Mouse (Mus musculus): ENCODE data around the gene Mcrip2. TPM values are rescaled to one million over a fixed set of nuclear protein-coding genes. Genes with fewer than 3 reads are reported as not detected.
A peak's percentile ranks its signal among the peaks of the same experiment; 100 is the strongest.
"Not testable (repeated sequence)": the region's sequence is repeated elsewhere in the genome, so short reads cannot be mapped to it uniquely, and the experiment has no call there.

The Mcrip2 gene
- total RNA-seq, 2 experiments from 2014 or later, result 25.8 to 30.4 TPM

DNA sequence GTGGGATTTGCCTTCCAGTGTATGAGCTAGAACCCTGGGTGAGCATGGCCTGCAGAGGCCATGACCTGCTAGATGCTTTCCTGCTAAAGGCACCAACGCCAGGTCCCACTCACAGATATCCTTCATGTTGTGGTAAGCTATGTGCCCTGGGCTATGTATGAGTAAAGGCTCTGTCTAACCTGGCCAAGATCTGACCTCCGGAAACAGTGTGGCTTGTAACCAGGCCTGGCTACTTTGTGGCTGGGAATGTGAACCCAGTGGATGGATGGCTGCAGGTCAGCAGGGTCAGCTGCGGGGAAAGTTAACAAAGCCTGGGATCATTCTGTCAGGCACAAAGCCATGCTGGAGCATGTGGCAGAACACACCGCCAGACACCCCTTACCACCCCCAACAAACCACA, 13.1 kb upstream of the Mcrip2 start:
- ATAC-seq (replicated peaks; ENCODE audit: poor library complexity, severe bottlenecking), result no peak

- ATAC-seq (replicated peaks; ENCODE audit: poor library complexity, severe bottlenecking), result no peak
These were observed 12.5 kb upstream of the Mcrip2 start for GRCm38 (mm10) chr17:25880913-25881641.

- no peak for ATAC-seq (replicated peaks; ENCODE audit: poor library complexity, severe bottlenecking)
These were observed 11.8 kb upstream of the Mcrip2 start, which contains the start of gene Wfikkn1 for GRCm38 (mm10) chr17:25880196-25880910. TSS of gene Wfikkn1 (minus strand) at chr17:25880858.

- no peak for ATAC-seq (replicated peaks; ENCODE audit: poor library complexity, severe bottlenecking)
These were observed 11.2 kb upstream of the Mcrip2 start for GRCm38 (mm10) chr17:25879750-25880149.

DNA sequence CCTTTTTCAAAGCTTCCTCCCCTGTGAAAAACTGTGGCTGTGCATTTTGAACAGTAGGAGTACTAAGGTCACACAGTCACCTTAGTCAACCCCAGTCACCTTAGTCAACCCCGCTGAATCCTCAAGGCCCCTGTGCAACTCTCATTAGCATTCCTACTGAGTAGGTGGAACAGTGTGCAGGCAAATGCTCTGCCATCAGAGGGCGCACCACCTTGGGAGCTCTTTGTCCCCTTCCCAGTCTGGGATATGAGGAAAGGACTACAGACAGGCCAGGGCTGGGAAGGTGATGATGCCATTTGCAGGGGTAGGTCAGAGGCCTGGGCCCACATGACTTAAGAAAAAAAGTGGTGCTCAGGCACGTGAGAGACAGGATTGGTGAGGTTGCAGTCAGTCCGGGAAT, 10.7 kb upstream of the Mcrip2 start:
- no peak for ATAC-seq (replicated peaks; ENCODE audit: poor library complexity, severe bottlenecking)

GRCm38 (mm10) chr17:25878611-25879180, 10.1 kb upstream of the Mcrip2 start:
- ATAC-seq (replicated peaks; ENCODE audit: poor library complexity, severe bottlenecking), result no peak

DNA sequence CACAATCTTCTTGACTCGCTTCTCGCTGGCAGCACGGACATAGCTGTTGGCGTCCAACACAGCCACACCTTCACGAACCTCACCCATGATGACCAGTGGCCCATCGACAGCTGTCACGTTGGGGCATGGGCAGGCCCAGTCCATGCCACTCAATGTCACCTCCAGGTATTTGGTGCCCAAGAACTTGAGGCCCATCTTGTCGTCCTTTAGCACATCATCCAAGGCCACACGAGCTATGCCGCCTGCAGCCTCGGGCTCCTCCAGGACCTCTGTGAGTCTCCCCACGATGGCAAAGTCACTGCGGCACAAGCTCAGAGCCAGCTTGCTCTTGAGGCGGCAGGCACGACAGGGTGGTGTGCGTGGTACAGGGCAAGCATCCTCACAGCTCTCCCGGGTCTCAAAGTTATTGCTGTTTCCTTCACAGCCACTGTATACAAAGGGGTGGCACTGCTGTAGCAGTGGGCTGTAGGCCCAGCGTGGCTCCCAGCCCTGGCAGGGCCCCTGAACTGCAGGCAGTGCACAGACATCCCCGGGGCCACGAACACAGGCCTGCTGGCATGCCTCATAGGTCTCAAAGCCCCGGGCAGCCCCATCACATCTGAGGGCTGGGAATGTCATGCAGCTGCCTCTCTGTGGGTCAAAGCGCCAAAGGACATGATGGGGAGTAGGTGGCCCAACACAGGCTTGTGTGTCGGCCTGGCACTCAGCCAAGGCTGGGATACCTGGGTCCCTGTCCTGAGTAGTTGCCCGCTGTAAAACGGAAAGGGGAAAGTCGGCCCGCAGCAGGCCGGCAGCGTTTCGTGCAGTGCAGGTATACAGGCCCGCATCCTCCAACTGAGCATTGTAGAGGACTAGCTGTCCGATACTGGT, 9.4 kb upstream of the Mcrip2 start:
- ATAC-seq (replicated peaks; ENCODE audit: poor library complexity, severe bottlenecking), result no peak

DNA sequence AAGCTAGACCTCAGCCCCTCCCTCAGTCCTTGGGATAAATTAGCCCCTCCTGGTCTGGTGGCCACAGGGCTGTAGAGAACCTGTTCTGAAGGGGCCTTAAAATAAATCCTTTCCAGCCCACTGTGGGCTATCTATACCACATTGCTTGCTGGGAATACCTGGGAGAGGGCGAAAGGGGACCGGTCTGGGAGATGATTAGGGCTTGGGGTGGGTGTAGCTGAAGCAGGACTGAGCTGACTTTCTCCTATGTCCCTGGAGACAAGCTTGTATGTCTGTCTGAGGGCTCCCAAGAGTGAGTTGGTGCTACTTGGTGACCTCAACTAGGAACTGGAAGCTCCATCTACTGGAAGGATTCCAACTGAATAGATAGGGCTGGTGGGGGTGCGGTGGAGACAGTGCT, 8.5 kb upstream of the Mcrip2 start:
- no peak for ATAC-seq (replicated peaks; ENCODE audit: poor library complexity, severe bottlenecking)

DNA sequence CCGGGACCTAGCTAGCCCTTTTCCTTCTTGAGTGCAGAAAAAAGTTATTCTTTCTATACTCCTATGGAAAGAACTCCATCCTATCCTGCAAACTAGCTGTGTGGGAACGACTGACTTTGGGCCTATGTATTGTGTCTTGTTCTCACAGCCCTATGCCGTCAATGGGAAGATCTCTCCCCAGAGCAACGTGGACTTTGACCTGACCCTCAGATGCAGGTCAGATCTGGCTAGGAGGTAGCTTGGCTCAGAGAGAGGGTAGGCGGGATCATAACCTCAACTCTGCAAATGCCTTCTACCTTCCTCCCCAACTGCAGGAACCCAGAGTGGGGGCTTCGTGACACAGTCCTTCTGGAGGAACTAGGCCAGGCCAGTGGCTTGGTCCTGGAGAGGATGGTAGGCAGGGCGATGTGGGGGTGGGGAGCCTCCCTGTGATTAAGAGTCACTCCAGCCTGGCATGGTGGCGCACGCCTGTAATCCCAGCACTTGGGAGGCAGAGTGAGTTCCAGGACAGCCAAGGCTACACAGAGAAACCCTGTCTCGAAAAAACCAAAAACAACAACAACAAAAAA, 7.9 kb upstream of the Mcrip2 start:
- ATAC-seq (replicated peaks; ENCODE audit: poor library complexity, severe bottlenecking), result no peak

- peak; percentile 74 for ATAC-seq (replicated peaks; ENCODE audit: poor library complexity, severe bottlenecking)
These were observed 6.9 kb upstream of the Mcrip2 start for GRCm38 (mm10) chr17:25875171-25876136.

DNA sequence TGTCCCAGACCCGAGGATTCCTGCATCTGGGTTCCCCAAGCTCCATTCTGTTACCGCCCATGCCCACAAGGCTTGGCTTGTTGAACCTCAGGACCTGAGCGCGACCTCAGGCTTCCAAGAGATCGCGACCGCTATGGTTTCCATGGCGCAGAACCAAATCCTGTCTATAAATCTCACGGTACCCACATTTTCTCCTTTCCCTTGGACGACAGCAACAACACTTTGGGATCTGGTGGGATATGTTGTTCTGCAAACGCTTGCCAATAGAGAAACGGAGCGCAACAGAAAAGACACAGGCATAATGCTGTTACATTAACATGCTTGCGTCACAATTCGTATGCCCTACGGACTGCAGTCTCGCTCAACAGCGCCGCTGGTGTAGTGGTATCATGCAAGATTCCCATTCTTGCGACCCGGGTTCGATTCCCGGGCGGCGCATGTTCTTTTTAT, 6.2 kb upstream of the Mcrip2 start, which contains the start of gene Mettl26:
Mettl26 (plus strand) TSS at position 354 of the 450 bp plus-strand sequence.
- ATAC-seq (replicated peaks; ENCODE audit: poor library complexity, severe bottlenecking), result peak; percentile 68

- ATAC-seq (replicated peaks; ENCODE audit: poor library complexity, severe bottlenecking), result no peak
These were observed 5.7 kb upstream of the Mcrip2 start for GRCm38 (mm10) chr17:25874148-25874720.

DNA sequence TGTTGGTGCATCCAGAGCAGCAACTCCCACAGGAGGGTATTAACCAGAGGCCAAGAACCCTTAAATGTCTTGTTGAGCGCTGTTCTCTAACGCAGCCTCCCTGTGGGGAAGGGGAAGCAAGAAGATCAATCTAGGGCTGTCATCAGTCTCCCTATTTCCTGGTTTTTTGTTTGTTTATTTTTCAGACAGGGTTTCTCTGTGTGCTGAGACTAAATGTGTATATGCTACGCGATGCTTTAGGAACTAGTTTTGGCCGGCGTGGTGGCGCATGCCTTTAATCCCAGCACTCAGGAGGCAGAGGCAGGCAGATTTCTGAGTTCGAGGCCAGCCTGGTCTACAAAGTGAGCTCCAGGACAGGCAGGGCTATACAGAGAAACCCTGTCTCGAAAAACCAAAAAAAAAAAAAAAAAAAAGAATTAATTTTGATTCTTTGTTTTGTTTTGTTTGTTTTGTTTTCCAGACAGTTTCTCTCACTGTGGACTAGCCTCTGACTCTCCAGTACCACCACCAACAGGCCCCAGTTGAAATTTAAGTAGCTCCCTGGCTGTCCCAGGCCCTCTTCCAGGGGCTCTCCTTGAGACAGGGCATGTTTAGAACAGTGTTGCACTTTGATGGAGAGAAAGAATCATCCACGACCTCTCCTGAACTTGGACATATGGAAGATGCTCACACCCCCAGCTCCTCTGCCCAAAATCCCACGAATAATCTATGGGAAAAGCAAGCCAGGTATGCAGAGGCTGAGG, 5.0 kb upstream of the Mcrip2 start:
- ATAC-seq (replicated peaks; ENCODE audit: poor library complexity, severe bottlenecking), result no peak

DNA sequence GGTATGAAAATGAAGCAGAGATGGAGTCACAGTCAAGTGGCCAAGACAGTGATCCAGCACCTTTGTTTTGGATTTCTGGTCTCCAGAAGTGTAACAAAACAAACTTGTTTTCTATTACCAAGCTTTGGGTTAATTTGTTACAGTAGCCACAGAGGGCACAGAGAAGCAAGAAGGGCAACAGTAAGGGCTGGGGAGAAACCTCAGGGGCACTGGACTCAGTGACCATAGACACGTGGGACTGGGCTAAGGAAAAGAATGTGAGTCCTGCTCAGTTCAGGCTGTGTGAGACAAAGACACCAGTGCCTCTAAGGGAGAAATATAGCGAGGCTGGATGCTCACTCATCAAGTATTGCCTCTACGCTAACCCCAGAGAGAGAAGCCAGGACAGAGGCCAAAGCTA, 4.1 kb upstream of the Mcrip2 start:
- ATAC-seq (replicated peaks; ENCODE audit: poor library complexity, severe bottlenecking), result no peak

- ATAC-seq (replicated peaks; ENCODE audit: poor library complexity, severe bottlenecking), result not testable (repeated sequence)
These were observed 3.0 kb upstream of the Mcrip2 start for GRCm38 (mm10) chr17:25871566-25871965.

- ATAC-seq (replicated peaks; ENCODE audit: poor library complexity, severe bottlenecking), result no peak
These were observed 1.4 kb upstream of the Mcrip2 start for GRCm38 (mm10) chr17:25869954-25870353.

- ATAC-seq (replicated peaks; ENCODE audit: poor library complexity, severe bottlenecking), result no peak
These were observed 934 bp upstream of the Mcrip2 start for GRCm38 (mm10) chr17:25869498-25869897.

All from granulocyte monocyte progenitor cell, adult 5-6 weeks (primary cell).